In genomic region chrX:162268112-162268511, GRCm38 (mm10) we compare ENCODE assay signal across 7 mouse cellular contexts.
"Had no signal": no experiment of that assay in that cellular context is flagged by ENCODE, and none has a peak within 500 bp of the region (broad histone marks: within the 10 kb centered on the region; RNA-seq: fewer than 3 reads in every experiment).

No protein-coding gene starts in this region.

- H3K4me3 ChIP-seq: intestine, embryonic 15.5 days; limb, embryonic 12.5 days; limb, embryonic 15.5 days; midbrain, embryonic 13.5 days had no signal

- H3K4me1 ChIP-seq: intestine, embryonic 15.5 days; limb, embryonic 12.5 days; limb, embryonic 15.5 days had no signal

- H3K4me2 ChIP-seq: intestine, embryonic 15.5 days; limb, embryonic 12.5 days; limb, embryonic 15.5 days; midbrain, embryonic 13.5 days had no signal

- H3K36me3 ChIP-seq: intestine, embryonic 15.5 days; limb, embryonic 12.5 days; limb, embryonic 15.5 days; midbrain, embryonic 13.5 days had no signal

- H3K9me3 ChIP-seq: intestine, embryonic 15.5 days; limb, embryonic 12.5 days; limb, embryonic 15.5 days; midbrain, embryonic 13.5 days had no signal

- DNase-seq: thymus, adult 18-20 months; thymus, postnatal 36 days had no signal

- H3K9ac ChIP-seq: intestine, embryonic 15.5 days; limb, embryonic 12.5 days; limb, embryonic 15.5 days; midbrain, embryonic 13.5 days had no signal

- H3K27ac ChIP-seq: intestine, embryonic 15.5 days; limb, embryonic 12.5 days; limb, embryonic 15.5 days; midbrain, embryonic 13.5 days had no signal

- ATAC-seq: intestine, embryonic 15.5 days; midbrain, embryonic 13.5 days; midbrain, embryonic 16.5 days had no signal

- H3K27me3 ChIP-seq: intestine, embryonic 15.5 days; limb, embryonic 15.5 days had no signal
